Mouse (Mus musculus) brain, embryonic 14.5 days (tissue): ENCODE data around the gene Postn. TPM values are rescaled to one million over a fixed set of nuclear protein-coding genes. Genes with fewer than 3 reads are reported as not detected.

Source experiments
- DNase-seq: peaks from one replicate; pipeline ENCODE4 v3.0.0-alpha.2; 2011; ENCODE audit warnings: low read depth
- CTCF ChIP-seq: fragments of 200-500 bp; IDR thresholded peaks from 2 replicates; pipeline ENCODE4 v1.5.1; 2012; ENCODE audit warnings: inconsistent platforms, mild to moderate bottlenecking, moderate library complexity, borderline replicate concordance; ENCODE audit not compliant: insufficient read depth, insufficient read length; ENCODE audit errors: extremely low read depth
- POLR2A ChIP-seq: fragments of 200-500 bp; IDR thresholded peaks from 2 replicates; pipeline ENCODE4 v1.6.1; 2012; ENCODE audit warnings: mild to moderate bottlenecking, inconsistent platforms, borderline replicate concordance; ENCODE audit not compliant: poor library complexity, insufficient read depth, insufficient read length, severe bottlenecking; ENCODE audit errors: extremely low read depth
- polyA plus RNA-seq: library from polyadenylated mRNA; depleted of rRNA; stranded (reverse); fragments of >200 nt; gene quantifications from 2 replicates; pipeline ENCODE4 v1.2.3, GENCODE M21; 2012

The Postn gene
- polyA plus RNA-seq, 1 experiment: 31.0 TPM

DNA sequence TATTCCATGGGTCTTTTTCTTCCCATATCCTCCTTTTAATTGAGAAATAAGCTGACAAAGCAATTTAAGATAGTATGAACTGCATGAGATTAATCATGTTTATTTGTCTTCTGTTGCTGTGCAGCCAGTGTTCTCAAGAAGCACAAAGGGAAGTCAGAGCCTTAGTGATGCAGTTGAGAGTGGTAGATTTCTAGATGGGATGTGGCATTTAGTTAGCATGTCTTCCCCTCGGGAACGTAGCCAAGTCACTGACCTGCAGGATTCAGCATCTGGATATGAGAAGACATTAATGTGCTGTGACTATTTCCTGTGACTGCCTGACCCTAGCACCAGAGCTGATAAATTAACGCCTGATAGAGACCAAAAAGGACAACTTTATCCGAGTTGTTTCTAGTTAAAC lies 19.1 kb downstream of the Postn start:
- no peak for DNase-seq
- TF ChIP-seq CTCF (no peak), POLR2A (no peak)

DNA sequence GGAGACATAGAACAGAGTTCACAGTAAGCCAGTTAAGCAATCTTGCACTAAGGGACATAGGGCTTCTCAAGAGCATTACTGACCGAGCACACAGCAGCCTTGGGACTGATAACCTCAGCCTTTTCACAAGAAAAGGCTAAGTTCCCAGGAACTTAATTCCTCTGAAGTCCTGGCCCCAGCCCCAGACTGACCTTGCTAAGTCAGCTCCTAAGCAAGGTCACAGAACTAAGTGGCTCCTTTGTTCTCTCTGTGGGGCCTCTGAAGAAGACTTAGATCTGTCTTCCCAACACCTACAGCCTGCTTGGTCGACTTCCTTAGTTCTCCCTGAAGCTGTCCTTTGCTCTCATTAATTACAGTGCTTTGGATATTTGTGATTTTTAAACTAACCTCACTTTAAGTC lies 38.4 kb downstream of the Postn start:
- no peak for DNase-seq
- TF ChIP-seq CTCF (no peak), POLR2A (no peak)

- no peak for DNase-seq
These were observed 39.0 kb downstream of the Postn start for GRCm38 (mm10) chr3:54399911-54400310.

DNA sequence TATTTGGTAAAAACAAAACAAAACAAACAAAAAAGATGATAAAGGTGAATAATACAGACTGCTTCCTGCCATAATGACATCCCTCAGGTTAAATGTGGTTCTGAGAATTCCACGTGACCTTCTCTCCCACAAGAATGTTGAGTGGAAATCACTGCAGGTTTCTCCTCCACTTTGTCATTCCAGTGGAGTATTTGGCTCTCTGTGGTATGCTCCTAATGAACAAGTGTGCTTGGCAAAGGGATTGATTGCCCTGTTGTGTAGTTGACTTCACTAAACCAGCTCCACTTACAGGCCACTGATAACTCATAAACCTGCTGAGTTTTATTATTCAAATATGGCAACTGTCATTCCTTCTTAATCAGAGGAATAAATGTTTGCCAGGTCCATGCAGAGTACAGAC lies 39.7 kb downstream of the Postn start:
- DNase-seq: no peak
- TF ChIP-seq POLR2A (no peak), CTCF (no peak)

More at GRCm38 (mm10) chr3:54399911-54400310, 39.0 kb downstream of the Postn start:
- TF ChIP-seq POLR2A: no peak
- TF ChIP-seq CTCF: no peak

DNA sequence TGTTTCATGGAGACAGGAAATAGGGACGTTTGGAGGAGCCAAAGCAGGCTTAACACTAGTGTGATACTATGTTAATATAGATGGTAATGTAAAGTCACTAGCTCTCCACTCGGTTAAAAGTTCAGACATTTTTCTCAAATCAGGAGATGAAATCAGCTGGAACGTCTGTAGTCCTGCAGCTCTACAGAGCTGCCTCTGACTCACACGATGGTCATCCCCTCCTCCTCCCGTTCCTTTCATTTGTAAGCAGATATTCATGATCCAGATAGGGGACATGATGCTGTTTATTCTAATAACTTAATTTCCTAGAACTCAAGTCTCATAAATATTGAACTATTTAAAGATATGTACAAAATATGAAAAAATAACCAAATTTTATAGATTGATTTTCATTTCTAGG lies 40.8 kb downstream of the Postn start:
- TF ChIP-seq CTCF (no peak), POLR2A (no peak)

DNA sequence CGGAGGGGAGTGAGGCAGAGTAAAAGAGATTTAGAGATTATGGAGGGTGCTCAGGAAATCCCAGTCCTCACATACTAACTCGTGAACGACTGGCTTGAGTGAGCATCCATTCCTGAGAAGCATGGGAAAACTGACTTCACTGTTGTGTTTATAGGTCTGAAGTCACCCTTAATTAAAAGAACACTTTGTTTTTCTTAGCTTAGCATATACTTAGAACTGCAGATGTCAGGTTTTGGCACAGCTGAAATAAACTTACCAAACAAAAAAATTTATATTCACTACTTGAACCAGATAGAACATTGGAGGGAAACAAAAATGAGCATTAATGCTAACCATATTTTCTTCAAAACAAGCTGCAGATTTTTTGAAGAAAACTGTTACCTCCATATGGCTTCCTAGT lies 42.9 kb downstream of the Postn start:
- DNase-seq: no peak
- TF ChIP-seq CTCF: no peak
- TF ChIP-seq POLR2A: no peak

More for the DNA sequence above, 40.8 kb downstream of the Postn start:
- no peak for DNase-seq

GRCm38 (mm10) chr3:54406567-54406966 lies 45.7 kb downstream of the Postn start:
- DNase-seq: no peak
- TF ChIP-seq POLR2A: no peak
- no peak for TF ChIP-seq CTCF

- TF ChIP-seq CTCF (no peak), POLR2A (no peak)
- DNase-seq: no peak
These were observed 50.1 kb downstream of the Postn start for GRCm38 (mm10) chr3:54411052-54411451.

- no peak for DNase-seq
- TF ChIP-seq CTCF (no peak), POLR2A (no peak)
These were observed 52.1 kb downstream of the Postn start for GRCm38 (mm10) chr3:54412885-54413583.

- TF ChIP-seq CTCF: no peak
- TF ChIP-seq POLR2A: no peak
- DNase-seq: no peak
These were observed 52.6 kb downstream of the Postn start for GRCm38 (mm10) chr3:54413584-54413897.

DNA sequence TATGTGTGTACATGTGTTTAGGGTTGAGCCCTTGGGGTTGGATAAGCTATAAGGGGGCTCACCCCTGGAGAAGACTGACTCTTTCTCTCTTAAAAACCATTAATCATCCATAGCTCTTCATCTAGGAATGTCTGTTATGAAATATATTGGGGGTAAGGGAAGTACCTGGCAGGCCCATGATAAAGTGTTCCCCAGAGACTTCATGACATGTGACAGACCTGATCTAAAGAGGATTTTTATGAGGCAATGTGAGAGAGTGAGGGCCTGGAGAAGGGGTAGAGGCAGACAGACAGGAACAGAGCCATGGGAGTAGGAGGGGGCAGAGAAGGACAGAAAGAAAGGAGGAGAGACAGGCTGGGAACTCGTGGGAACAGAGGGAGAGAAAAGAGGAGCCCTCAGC lies 53.5 kb downstream of the Postn start:
- no peak for DNase-seq
- TF ChIP-seq CTCF (no peak), POLR2A (no peak)

DNA sequence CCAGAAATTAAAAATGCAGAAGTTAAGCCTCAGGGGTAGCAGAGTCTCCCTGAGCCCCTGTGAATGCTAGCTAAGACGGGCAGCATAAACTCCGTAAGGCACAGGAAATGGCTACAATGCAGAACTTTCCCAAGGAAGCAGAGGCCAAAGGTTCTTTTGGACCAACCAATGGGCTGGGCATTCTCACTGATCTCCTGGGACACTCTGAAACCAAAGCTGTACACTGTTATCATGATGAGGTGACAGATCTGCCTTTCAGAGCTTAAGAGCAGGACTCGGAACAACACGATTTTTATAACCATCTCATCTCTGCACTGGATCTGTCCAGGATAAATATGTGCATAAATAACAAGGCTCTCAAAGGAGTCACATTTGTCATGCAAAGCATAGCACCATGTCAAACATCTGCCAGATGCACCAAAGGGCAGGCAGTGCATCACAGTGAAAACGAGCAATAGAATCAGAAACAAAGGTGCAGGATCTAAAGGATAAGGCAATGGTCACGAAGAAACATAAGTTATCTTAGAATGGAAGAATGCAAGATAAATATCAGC lies 57.0 kb downstream of the Postn start:
- peak; percentile 28 for DNase-seq
- no peak for TF ChIP-seq POLR2A
- TF ChIP-seq CTCF: no peak
